Comparison of ENCODE assay signal across 16 mouse cellular contexts in genomic region chr9:32487823-32488222, GRCm38 (mm10).
"Had no signal": no experiment of that assay in that cellular context is flagged by ENCODE, and none has a peak within 500 bp of the region (broad histone marks: within the 10 kb centered on the region; RNA-seq: fewer than 3 reads in every experiment).

No protein-coding gene starts in this region.

- ATAC-seq: midbrain, embryonic 16.5 days had no signal

- DNase-seq: kidney, adult 8-10 months; kidney, postnatal 10 days; kidney, postnatal 36 days; layer of hippocampus, postnatal 36 days; liver, embryonic 13.5 days; lung, adult 2 months; lung, postnatal 14 days; lung, postnatal 4 days; retina, postnatal 1 day; thymus, adult 18-20 months; thymus, postnatal 14 days had no signal

- H3K9ac ChIP-seq: kidney, embryonic 15.5 days; liver, embryonic 13.5 days; midbrain, embryonic 12.5 days; neural tube, embryonic 13.5 days had no signal

- H3K27ac ChIP-seq: kidney, embryonic 15.5 days; left cerebral cortex, adult 2 months; liver, embryonic 13.5 days; midbrain, embryonic 12.5 days; neural tube, embryonic 13.5 days had no signal

- H3K36me3 ChIP-seq: kidney, embryonic 15.5 days; liver, embryonic 13.5 days; midbrain, embryonic 12.5 days; neural tube, embryonic 13.5 days had no signal

- H3K4me3 ChIP-seq: kidney, embryonic 15.5 days; left cerebral cortex, adult 2 months; liver, embryonic 13.5 days; midbrain, embryonic 12.5 days; neural tube, embryonic 13.5 days had no signal

- H3K4me2 ChIP-seq: kidney, embryonic 15.5 days; liver, embryonic 13.5 days; midbrain, embryonic 12.5 days; neural tube, embryonic 13.5 days had no signal

- H3K27me3 ChIP-seq: kidney, embryonic 15.5 days; liver, embryonic 13.5 days; midbrain, embryonic 12.5 days; neural tube, embryonic 13.5 days had no signal

- H3K4me1 ChIP-seq: liver, embryonic 13.5 days; midbrain, embryonic 12.5 days; neural tube, embryonic 13.5 days had no signal

- H3K9me3 ChIP-seq: kidney, embryonic 15.5 days; liver, embryonic 13.5 days; midbrain, embryonic 12.5 days; neural tube, embryonic 13.5 days had no signal
